Mouse (Mus musculus): ENCODE measurements around the gene Prmt3.

The Prmt3 gene

DNA sequence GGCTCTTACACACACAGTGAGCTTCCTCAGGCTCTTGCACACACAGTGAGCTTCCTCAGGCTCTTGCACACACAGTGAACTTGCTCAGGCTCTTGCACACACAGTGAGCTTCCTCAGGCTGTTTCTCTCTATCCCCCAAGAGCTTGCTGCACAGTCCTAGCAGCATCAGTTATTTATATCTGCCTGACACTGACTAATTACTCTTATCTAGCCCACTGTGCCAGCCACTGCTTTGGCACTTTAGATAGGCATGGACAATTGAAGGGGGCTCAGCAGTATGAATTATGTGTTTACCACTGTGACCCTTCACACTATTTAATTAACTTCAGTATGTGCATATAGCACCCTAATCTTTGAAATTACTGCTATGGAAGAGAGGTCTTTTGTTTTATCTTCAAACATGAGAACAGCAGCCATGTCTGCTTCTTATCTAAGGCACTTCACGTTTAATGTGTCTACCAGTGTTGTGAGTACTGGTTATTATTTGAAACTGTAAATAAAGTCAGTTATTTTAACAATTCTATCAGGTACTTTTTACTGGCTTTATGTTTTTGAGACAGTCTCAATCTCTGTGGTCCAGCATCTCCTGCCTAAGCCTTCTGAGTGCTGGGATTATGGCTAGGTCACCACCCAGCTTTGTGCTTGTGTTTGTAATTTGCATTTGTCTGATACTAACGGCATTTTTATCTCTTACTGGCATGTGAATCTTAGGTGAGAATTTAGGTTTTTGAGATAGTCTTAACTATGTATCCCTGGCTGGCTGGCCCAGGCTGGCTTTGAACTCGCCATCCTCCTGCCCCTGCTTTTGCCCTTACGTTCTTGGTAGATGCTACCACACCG is 75.4 kb downstream of the Prmt3 start:
- DNase-seq (ENCODE audit: inconsistent age in 2 of 2, low spot score in 1 of 2): no peak

DNA sequence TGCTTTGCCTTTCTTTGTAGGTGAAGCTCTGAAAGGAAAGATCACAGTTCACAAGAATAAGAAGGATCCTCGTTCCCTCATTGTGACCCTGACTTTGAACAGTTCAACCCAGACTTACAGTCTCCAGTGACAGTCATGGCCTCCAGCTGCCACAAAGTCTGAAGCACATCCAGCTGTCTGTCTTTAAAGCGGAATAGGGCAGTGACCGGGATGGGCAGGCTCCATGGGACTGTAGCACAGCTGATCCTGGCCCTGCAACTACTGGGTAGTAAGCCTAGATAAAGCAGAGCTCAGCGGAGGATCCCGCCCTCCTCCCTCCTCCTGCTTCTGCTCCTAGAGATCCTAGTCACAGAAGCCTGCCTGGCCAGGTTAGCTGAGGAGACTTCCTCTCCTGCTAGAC is 79.2 kb downstream of the Prmt3 start:
- no peak for DNase-seq (ENCODE audit: inconsistent age in 2 of 2, low spot score in 1 of 2)

DNA sequence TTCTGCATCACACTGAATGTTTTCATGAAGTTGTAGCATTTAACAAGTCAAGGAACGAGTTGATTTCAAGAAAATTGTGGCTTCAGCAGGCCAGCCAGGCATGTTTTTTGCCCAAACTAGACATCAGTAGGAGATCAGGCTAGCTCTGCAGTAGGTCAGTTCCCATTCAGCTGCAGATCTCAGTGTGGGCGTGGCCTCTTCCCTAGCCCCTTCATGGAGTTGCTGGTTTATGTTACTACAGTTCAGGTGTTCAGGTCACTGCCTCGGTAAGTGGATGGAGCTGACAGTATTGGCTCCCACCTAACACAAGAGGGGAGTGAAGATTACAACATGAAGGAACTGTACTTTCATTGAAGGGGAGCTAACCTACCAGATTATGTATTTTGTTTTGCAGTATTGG is 80.1 kb downstream of the Prmt3 start:
- DNase-seq (ENCODE audit: inconsistent age in 2 of 2, low spot score in 1 of 2): no peak

DNA sequence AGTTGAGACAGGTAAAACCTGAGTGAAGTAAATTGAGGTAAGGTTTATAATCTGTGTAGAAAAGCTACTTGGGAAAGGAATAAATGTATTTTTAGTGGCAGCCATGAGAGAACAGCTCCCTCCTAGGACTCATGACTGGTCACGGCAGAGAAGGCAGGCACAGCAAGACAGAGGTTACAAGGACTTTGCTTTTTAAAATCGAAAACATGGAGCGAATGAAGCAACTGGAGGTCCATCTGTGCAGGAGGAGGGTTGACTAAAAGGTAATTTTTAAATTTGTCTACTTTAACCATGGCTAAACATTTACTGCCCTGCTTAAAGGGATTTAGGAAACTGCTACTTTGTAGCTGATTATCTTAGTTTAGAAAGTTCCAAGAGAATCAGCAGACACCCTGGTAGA is 81.7 kb downstream of the Prmt3 start:
- no peak for DNase-seq (ENCODE audit: inconsistent age in 2 of 2, low spot score in 1 of 2)

DNA sequence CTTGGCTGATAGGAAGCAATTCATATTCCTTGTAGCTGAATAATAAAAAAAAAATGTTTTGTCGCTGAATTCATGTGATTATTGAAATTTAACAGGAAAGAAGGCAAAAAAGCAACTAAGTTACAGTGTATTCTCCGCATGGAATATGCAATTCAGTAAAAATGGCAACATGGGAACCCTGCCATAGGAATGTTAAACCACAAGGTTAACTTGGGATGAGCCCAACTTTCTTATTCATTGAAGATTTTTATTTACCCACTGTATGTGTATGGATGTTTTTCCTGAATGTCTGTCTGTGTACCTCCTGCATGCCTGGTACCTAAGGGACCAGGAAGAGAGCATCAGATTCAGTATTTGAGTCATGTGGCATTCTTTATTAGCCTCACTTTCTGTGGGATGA is 83.0 kb downstream of the Prmt3 start:
- DNase-seq (ENCODE audit: inconsistent age in 2 of 2, low spot score in 1 of 2): no peak

DNA sequence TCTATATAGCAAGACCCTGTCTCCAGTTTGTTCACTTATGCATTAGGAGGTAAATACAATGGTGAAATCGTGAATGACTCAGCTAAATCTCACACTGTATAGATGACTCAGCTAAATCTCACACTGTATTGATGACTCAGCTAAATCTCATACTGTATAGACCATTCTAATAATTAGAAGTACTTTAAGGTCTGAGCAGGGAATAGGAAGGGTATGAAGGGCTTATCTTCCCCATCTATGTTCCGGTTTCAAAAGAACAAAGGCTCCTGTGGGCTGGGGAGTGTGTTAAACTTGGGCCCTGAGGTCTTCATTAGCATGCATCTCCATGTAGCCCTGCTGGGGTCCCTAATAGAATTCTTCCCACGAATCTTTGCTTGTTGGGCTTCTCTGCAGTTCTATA is 85.6 kb downstream of the Prmt3 start:
- no peak for DNase-seq (ENCODE audit: inconsistent age in 2 of 2, low spot score in 1 of 2)

DNA sequence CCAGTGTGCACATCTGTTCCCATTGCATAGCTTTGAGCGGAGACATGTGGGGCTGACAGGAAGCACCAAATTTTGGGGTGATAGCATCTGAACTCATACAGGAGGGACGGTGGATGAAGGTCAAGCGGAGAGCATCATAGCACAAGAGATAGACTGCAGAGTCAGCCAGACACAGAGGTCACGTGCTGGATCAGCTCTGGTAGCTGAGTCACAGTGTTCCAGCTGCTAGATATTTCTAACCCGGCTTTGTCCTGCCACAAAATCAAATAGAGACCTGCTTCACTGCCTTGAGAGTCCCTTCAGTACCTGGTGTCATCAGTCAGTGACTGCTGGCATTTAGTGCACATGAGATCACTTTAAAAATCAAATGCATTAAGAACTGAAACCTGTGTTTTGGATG is 91.5 kb downstream of the Prmt3 start:
- peak; percentile 64 to 78 for DNase-seq (ENCODE audit: inconsistent age in 2 of 2, low spot score in 1 of 2)

DNA sequence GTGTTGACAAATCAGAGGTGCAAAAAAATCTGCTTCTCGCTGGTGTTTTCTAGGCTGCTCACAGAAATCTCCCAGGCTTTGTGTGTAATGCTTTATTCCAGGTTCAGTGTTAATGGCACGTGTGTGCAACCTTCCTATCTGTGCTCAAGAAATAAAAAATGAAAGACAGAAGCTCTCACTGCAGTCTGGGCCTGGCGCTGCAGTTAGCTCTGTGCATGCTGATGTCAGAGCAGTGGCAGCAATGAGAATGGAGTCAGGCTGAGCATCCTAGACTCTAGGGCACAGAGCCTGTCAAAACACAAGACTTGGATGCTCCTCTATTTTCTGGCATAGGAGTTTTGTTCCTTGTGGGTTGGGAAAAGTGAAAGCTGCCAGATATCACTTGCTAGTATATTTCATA is 92.1 kb downstream of the Prmt3 start:
- no peak for DNase-seq (ENCODE audit: inconsistent age in 2 of 2, low spot score in 1 of 2)

DNA sequence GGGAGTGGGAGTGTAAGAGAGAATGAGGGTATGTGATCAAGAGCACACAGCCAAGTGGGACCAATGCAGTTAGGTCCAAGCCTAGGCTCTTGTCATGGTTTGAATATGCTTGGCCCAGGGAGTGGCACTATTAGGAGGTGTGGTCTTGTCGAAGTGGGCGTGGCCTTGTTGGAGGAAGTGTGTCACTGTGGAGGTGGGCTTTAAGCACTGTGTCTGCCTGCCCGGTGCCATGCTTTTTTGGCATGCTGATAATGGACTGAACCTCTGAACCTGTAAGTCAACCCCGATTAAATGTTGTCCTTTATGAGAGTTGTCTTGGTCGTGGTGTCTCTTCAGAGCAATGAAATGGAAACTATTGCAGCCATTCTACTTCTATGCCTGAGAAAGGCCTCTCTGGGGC is 99.2 kb downstream of the Prmt3 start:
- no peak for DNase-seq (ENCODE audit: inconsistent age in 2 of 2, low spot score in 1 of 2)

DNA sequence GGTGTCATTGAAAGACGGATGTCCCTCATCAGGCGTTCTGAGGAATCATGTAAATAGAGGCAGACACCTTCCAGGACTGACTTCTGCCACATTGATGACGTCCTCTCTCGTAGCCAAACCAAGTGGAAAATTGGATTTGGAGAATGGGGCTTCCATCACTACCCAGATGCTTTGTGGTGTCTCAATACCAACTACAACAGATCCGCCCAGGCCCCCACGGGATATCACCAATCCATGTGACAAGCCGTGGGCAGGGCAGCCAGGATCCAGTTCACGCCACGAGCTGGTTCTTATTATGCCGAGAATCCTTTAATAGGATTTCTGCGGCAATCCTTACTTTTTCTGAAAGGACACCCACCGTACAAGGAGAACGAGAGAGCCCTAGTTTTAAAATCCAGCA is 100.9 kb downstream of the Prmt3 start:
- DNase-seq (ENCODE audit: inconsistent age in 2 of 2, low spot score in 1 of 2): no peak

DNA sequence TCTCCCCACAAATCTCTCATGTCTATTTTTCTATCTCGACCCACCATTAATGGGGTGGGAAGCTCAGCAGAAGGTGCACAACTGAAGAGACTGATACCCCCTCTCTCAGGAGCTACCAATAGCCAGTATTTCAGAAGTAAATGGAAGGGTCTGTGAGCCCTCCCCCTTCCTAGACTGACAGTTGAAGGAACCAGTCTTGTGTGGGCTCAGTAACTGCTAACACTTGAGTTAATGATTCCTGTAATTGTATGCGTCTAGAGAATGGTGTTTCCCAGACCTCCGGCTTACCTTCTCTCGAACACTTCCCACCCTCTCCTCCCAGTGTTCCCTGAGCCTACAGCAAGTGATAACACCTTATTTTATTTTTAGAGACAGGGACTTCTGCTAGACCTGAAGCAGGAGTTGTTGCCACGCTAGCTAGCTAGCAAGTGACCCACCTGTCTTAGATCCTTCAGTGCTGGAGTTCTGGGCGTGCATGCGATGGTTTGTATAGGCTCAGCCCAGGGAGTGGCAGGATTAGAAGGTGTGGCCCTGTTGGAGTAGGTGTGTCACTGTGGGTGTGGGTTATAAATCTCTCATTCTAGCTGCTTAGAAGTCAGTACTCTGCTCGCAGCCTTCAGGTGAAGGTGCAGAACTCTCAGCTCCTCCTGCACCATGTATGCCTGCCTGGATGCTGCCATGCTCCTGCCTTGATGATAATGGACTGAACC is 102.0 kb downstream of the Prmt3 start:
- DNase-seq (ENCODE audit: inconsistent age in 2 of 2, low spot score in 1 of 2): no peak

DNA sequence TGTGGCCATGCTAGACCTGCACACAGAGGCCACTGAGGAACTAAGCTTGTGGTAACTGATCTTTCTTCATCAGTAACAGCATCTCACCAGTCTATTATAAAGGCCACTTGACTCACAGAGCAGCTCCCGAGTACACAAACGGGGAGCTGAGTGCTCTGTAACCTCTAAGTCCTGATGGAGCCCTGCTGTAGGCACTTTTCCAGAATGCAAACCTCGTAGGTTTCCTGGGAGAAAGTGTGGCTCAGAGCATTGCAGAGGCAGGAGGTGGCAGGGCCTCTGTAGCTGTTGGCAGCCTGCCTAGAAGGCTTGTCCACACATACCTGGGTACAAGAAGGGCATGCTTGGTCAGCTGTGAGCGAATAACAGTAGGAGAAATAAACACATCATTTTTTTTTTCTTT is 104.1 kb downstream of the Prmt3 start:
- DNase-seq (ENCODE audit: inconsistent age in 2 of 2, low spot score in 1 of 2): peak; percentile 24 to 58

DNA sequence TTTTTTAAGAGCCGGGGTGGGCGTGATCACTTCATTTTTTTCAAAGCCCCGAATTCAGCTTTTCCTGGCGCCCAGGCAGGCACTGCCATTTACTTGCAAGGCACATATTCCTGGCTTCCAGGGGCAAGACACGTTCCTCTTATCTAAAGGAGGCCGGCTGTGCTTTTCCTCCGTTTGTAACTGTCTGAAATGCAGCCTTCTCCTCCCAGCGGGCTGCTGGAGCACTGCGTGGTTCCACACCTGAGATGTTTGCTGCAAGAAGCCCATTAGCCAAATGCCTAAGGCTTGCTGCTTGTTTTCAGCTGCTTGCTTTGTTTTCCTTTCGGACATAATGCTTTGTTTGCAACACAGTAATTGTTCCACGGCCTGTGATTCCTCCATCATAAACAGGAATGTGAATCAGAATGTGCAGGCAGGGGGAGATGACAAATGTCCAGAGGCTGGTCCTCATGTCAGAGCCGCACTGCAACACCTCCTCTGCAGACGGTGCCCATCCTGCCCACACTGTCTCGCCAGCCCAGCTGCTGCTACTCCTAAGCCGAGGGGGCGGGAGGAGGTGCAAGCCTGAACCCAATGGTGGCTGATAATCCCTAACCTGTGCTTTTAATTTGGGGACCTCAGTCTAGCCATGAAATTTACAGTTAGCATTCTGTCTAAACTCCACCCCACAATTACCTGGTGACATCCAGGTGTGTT is 104.7 kb downstream of the Prmt3 start:
- no peak for DNase-seq (ENCODE audit: inconsistent age in 2 of 2, low spot score in 1 of 2)

DNA sequence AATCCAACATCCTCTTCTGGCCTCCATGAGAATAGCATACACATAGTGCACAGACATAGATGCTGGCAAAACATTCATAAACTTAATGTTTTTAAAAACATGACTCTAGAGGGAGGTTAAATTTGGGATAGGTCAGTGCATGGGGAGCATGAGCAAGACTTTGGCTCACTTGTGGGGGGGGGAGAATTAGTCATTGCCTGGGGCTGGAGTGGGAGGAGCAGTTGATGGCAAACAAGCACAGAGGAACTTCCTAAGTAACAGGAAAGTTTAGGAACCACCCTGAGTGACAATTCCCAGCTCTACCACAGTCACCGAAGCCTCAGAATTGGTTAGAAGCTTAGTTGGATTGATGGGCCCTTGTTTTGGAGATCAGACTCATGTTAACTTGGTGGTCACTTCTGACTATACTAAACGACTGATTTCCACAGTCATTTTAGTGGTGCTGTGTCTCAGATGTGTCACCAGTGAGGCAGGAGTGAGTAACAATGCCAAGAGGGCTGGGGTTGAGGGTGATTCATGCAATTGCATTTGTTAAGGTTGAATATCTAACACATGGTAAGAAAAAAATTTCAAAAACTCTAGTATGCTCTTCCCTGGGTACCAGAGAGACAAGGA is 109.7 kb downstream of the Prmt3 start:
- DNase-seq (ENCODE audit: inconsistent age in 2 of 2, low spot score in 1 of 2): peak; percentile 64 to 88

DNA sequence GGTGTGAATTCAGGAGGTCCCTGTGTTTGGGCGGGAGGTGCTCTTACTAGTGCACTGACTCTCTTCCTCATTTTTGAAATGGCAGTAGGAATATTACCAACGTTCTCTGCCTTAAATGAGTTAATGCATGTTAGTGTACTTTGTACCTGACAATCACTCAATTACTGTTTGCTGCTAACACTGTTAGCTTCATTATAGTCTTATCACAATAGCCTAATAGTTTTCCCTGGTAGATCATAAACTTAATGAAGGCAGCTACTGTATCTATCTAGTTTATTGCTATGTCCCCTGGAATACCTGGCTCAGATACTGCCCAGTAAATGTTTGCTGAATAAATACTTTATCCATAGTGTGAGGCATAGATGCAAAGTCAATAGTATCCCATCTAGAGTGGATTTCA is 116.6 kb downstream of the Prmt3 start:
- DNase-seq (ENCODE audit: inconsistent age in 2 of 2, low spot score in 1 of 2): no peak

DNA sequence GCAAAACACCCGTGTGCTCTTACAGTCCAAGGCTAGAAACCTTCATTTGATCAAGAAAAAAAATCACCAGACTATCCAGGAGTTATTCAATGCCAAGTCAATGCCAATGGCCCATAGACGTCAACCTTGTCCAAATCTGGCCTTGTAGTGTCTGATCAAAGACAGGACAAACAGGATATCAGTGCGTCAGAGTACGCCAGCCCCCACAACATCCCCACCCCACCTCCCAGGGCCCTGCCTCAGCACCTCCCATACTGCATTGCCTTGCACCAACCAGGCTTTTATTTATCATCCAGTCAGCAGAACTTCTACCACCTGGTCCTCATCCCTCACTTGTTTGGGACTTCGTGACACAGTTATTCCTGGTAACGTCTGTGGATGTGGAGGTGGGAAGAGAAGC is 117.2 kb downstream of the Prmt3 start:
- DNase-seq (ENCODE audit: inconsistent age in 2 of 2, low spot score in 1 of 2): peak; percentile 61 to 76

DNA sequence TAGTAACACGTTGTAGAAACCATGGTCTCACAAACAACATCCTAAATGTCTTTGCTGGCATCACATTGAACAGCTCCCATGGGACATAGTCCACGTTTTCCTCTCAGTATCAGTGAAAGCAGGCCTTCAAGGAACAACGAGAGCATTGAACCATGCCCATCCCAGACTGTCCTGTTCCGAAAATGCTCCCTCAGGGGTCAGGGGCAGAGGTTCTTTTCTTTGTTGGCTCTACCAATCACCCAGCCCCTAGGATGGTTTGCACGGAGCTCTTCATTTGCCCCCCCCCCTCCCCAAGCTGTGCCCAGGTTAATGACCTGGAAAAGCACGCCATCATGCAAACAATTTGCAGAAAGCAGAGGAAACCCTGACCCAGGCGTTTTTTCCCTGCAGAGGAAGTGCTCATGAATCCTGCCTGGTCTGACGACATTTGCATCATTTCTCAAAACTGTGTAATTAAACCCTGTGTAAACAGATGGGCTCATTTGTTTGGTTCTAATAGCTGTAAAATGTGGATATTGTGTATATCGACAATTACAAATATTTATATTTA is 123.9 kb downstream of the Prmt3 start:
- no peak for DNase-seq (ENCODE audit: inconsistent age in 2 of 2, low spot score in 1 of 2)

DNA sequence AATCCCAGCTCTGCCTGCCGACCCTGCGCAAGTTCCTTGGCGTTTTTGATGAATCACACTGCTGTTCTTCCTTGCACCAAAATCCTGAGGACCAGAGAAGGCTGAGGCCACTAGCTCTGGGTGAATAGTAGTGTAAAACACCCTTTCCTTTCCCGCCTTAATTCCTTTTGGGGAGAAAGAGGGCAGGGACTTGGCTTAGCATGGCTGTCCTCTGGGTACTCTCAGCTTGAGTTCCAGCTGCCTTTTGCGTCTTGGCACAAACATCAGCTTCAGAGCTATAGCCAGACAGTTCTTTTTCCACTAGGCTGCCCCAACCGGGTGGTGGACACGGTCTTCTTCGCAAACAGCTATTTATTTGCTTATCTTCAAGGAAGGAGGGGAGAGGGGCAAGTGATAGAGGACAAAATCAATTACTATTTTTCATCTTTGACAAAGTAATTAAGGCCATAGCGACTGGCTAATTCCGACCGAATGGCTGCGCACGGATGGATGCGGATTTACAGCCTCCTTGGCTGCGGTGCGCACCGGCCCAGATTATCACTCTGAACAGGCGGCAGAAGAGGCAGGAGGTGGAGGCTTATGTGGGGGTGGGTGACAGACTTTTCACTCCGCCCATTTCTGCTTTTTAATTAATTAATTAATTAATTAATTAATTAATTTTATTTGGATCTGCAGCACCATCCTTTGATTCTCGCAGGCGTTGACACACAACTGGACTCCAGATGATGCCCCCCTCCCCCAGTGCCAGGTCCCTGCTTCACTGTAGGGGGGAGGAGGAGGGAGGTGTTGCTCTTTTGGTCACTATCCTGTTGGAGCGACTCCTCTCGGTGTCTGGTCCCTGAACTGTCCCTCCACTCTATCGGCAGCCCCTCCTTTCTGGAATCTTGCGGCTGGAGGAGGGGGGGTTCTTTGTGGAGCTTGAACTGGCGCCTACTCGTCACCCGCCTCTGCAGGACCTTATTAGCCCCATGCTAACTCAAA is 129.3 kb downstream of the Prmt3 start:
- DNase-seq (ENCODE audit: inconsistent age in 2 of 2, low spot score in 1 of 2): no peak

Measured in adrenal gland, adult (tissue).